Mouse (Mus musculus): ENCODE measurements around the gene Rnf144b. TPM values are rescaled to one million over a fixed set of nuclear protein-coding genes. Genes with fewer than 3 reads are reported as not detected.
A peak's percentile ranks its signal among the peaks of the same experiment; 100 is the strongest.

Rnf144b gene
- 0.55 and 0.90 TPM in 2 replicates for polyA plus RNA-seq (2014; fragmentation: Nextera tagmentation; extraction: Ambion mirVana)

- H3K9me3 ChIP-seq (ENCODE audit: control insufficient read depth, low read length) = no peaks in the 10 kb centered on the region
- peak within 1 kb of the TSS; percentile 53 for H3K9ac ChIP-seq (ENCODE audit: low read depth, low read length)
- 0 out of 2 replicates have a peak, but pooled peaks have one; percentile 12 for ATAC-seq (replicated peaks; ENCODE audit: low FRiP score)
- WGBS = 3% methylated on average over 55 of the region's 55 CpGs
- H3K4me1 ChIP-seq (replicated peaks; ENCODE audit: control insufficient read depth, insufficient read depth, low read length) = no peaks in the 10 kb centered on the region
- peak within 1 kb of the TSS; percentile 86 for H3K4me2 ChIP-seq
- H3K4me3 ChIP-seq (ENCODE audit: low read depth, low read length) = peak within 1 kb of the TSS; percentile 52
- peak; percentile 53 for DNase-seq (ENCODE audit: low spot score)
- no peak within 1 kb of the TSS for H3K27ac ChIP-seq (ENCODE audit: low read depth, low read length)
- peaks cover 34% of the 10 kb centered on the region for H3K27me3 ChIP-seq (replicated peaks; ENCODE audit: control insufficient read depth, insufficient read depth, low read length)
- H3K36me3 ChIP-seq (ENCODE audit: control insufficient read depth, insufficient read depth, low read length) = no peaks in the 10 kb centered on the region
Observed at GRCm38 (mm10) chr13:47122537-47123430, at the start of gene Rnf144b. Gene Rnf144b, plus strand, starts transcription at chr13:47122656.

GRCm38 (mm10) chr13:47076156-47076555 is 46.3 kb upstream of the Rnf144b start:
- Histone ChIP-seq H3K27ac (ENCODE audit: low read depth, low read length) (no peak overlapping the region), H3K9me3 (ENCODE audit: control insufficient read depth, low read length) (0 out of 2 replicates have a peak, but pooled peaks cover 2% of the 10 kb centered on the region), H3K4me1 (replicated peaks; ENCODE audit: control insufficient read depth, insufficient read depth, low read length) (no peaks in the 10 kb centered on the region), H3K27me3 (replicated peaks; ENCODE audit: control insufficient read depth, insufficient read depth, low read length) (no peaks in the 10 kb centered on the region), H3K36me3 (ENCODE audit: control insufficient read depth, insufficient read depth, low read length) (peaks cover 7% of the 10 kb centered on the region; the same call in 1 of the 2 replicates), H3K4me3 (ENCODE audit: low read depth, low read length) (no peak overlapping the region), H3K4me2 (no peak overlapping the region), H3K9ac (ENCODE audit: low read depth, low read length) (no peak overlapping the region)
- DNase-seq (ENCODE audit: low spot score) (no peak), ATAC-seq (replicated peaks; ENCODE audit: low FRiP score) (no peak)
- 78% methylated on average over 5 of the region's 5 CpGs for WGBS

- H3K27ac ChIP-seq (ENCODE audit: low read depth, low read length) = no peak overlapping the region
- H3K9me3 ChIP-seq (ENCODE audit: control insufficient read depth, low read length) = 0 out of 2 replicates have a peak, but pooled peaks cover 2% of the 10 kb centered on the region
- no peak overlapping the region for H3K4me3 ChIP-seq (ENCODE audit: low read depth, low read length)
- DNase-seq (ENCODE audit: low spot score) (no peak), ATAC-seq (replicated peaks; ENCODE audit: low FRiP score) (0 out of 2 replicates have a peak, but pooled peaks have one; percentile 43)
- peaks cover 9% of the 10 kb centered on the region for H3K36me3 ChIP-seq (ENCODE audit: control insufficient read depth, insufficient read depth, low read length)
- no peaks in the 10 kb centered on the region for H3K27me3 ChIP-seq (replicated peaks; ENCODE audit: control insufficient read depth, insufficient read depth, low read length)
- H3K4me2 ChIP-seq = no peak overlapping the region
- H3K9ac ChIP-seq (ENCODE audit: low read depth, low read length) = no peak overlapping the region
- no peaks in the 10 kb centered on the region for H3K4me1 ChIP-seq (replicated peaks; ENCODE audit: control insufficient read depth, insufficient read depth, low read length)
Observed at GRCm38 (mm10) chr13:47077367-47077766, 45.1 kb upstream of the Rnf144b start.

GRCm38 (mm10) chr13:47078799-47079198 is 43.7 kb upstream of the Rnf144b start:
- DNase-seq (ENCODE audit: low spot score) (no peak), ATAC-seq (replicated peaks; ENCODE audit: low FRiP score) (no peak)
- Histone ChIP-seq H3K36me3 (ENCODE audit: control insufficient read depth, insufficient read depth, low read length) (peaks cover 10% of the 10 kb centered on the region), H3K4me3 (ENCODE audit: low read depth, low read length) (no peak overlapping the region), H3K4me1 (replicated peaks; ENCODE audit: control insufficient read depth, insufficient read depth, low read length) (no peaks in the 10 kb centered on the region), H3K9ac (ENCODE audit: low read depth, low read length) (no peak overlapping the region), H3K9me3 (ENCODE audit: control insufficient read depth, low read length) (0 out of 2 replicates have a peak, but pooled peaks cover 2% of the 10 kb centered on the region), H3K27ac (ENCODE audit: low read depth, low read length) (no peak overlapping the region), H3K4me2 (no peak overlapping the region), H3K27me3 (replicated peaks; ENCODE audit: control insufficient read depth, insufficient read depth, low read length) (no peaks in the 10 kb centered on the region)
- WGBS = 73% methylated on average over 5 of the region's 5 CpGs

GRCm38 (mm10) chr13:47080905-47081505 is 41.5 kb upstream of the Rnf144b start:
- ATAC-seq (replicated peaks; ENCODE audit: low FRiP score) (no peak), DNase-seq (ENCODE audit: low spot score) (no peak)
- H3K36me3 ChIP-seq (ENCODE audit: control insufficient read depth, insufficient read depth, low read length) = peaks cover 16% of the 10 kb centered on the region
- no peak overlapping the region for H3K9ac ChIP-seq (ENCODE audit: low read depth, low read length)
- H3K9me3 ChIP-seq (ENCODE audit: control insufficient read depth, low read length) = 0 out of 2 replicates have a peak, but pooled peaks cover 2% of the 10 kb centered on the region
- no peaks in the 10 kb centered on the region for H3K4me1 ChIP-seq (replicated peaks; ENCODE audit: control insufficient read depth, insufficient read depth, low read length)
- H3K4me2 ChIP-seq = no peak overlapping the region
- H3K27ac ChIP-seq (ENCODE audit: low read depth, low read length) = no peak overlapping the region
- H3K4me3 ChIP-seq (ENCODE audit: low read depth, low read length) = no peak overlapping the region
- no peaks in the 10 kb centered on the region for H3K27me3 ChIP-seq (replicated peaks; ENCODE audit: control insufficient read depth, insufficient read depth, low read length)
- WGBS = 85% methylated on average over 4 of the region's 4 CpGs

- no peak for ATAC-seq (replicated peaks; ENCODE audit: low FRiP score)
Observed at GRCm38 (mm10) chr13:47088433-47088832, 34.0 kb upstream of the Rnf144b start.

GRCm38 (mm10) chr13:47089271-47089670 is 33.2 kb upstream of the Rnf144b start:
- Histone ChIP-seq H3K36me3 (ENCODE audit: control insufficient read depth, insufficient read depth, low read length) (peaks cover 28% of the 10 kb centered on the region), H3K9me3 (ENCODE audit: control insufficient read depth, low read length) (no peaks in the 10 kb centered on the region), H3K27me3 (replicated peaks; ENCODE audit: control insufficient read depth, insufficient read depth, low read length) (no peaks in the 10 kb centered on the region), H3K4me3 (ENCODE audit: low read depth, low read length) (no peak overlapping the region), H3K4me1 (replicated peaks; ENCODE audit: control insufficient read depth, insufficient read depth, low read length) (no peaks in the 10 kb centered on the region), H3K27ac (ENCODE audit: low read depth, low read length) (no peak overlapping the region), H3K4me2 (no peak overlapping the region), H3K9ac (ENCODE audit: low read depth, low read length) (no peak overlapping the region)
- WGBS = 90% methylated on average over 2 of the region's 2 CpGs
- ATAC-seq (replicated peaks; ENCODE audit: low FRiP score) (no peak), DNase-seq (ENCODE audit: low spot score) (no peak)

More at GRCm38 (mm10) chr13:47088433-47088832, 34.0 kb upstream of the Rnf144b start:
- no peaks in the 10 kb centered on the region for H3K27me3 ChIP-seq (replicated peaks; ENCODE audit: control insufficient read depth, insufficient read depth, low read length)
- no peak overlapping the region for H3K4me2 ChIP-seq
- 94% methylated on average over 1 of the region's 1 CpGs for WGBS
- H3K9me3 ChIP-seq (ENCODE audit: control insufficient read depth, low read length) = no peaks in the 10 kb centered on the region
- H3K4me1 ChIP-seq (replicated peaks; ENCODE audit: control insufficient read depth, insufficient read depth, low read length) = no peaks in the 10 kb centered on the region
- no peak overlapping the region for H3K27ac ChIP-seq (ENCODE audit: low read depth, low read length)
- H3K36me3 ChIP-seq (ENCODE audit: control insufficient read depth, insufficient read depth, low read length) = peaks cover 24% of the 10 kb centered on the region
- no peak overlapping the region for H3K4me3 ChIP-seq (ENCODE audit: low read depth, low read length)
- no peak overlapping the region for H3K9ac ChIP-seq (ENCODE audit: low read depth, low read length)
- DNase-seq (ENCODE audit: low spot score) = no peak

- Histone ChIP-seq H3K4me3 (ENCODE audit: low read depth, low read length) (no peak overlapping the region), H3K27me3 (replicated peaks; ENCODE audit: control insufficient read depth, insufficient read depth, low read length) (no peaks in the 10 kb centered on the region), H3K4me2 (no peak overlapping the region), H3K9ac (ENCODE audit: low read depth, low read length) (no peak overlapping the region), H3K4me1 (replicated peaks; ENCODE audit: control insufficient read depth, insufficient read depth, low read length) (no peaks in the 10 kb centered on the region), H3K36me3 (ENCODE audit: control insufficient read depth, insufficient read depth, low read length) (peaks cover 30% of the 10 kb centered on the region), H3K27ac (ENCODE audit: low read depth, low read length) (no peak overlapping the region), H3K9me3 (ENCODE audit: control insufficient read depth, low read length) (no peaks in the 10 kb centered on the region)
- WGBS = 94% methylated on average over 2 of the region's 2 CpGs
- ATAC-seq (replicated peaks; ENCODE audit: low FRiP score) = no peak
- DNase-seq (ENCODE audit: low spot score) = no peak
Observed at GRCm38 (mm10) chr13:47093791-47094190, 28.7 kb upstream of the Rnf144b start.
